Mouse (Mus musculus): ENCODE measurements around the gene Pbx1.

- TF ChIP-seq POLR2A (IDR thresholded peaks at IDR 0.05; ENCODE audit: control insufficient read depth in 1 of 2, insufficient read depth in 1 of 2, low read depth in 1 of 2, low read length in 2 of 2, poor library complexity in 1 of 2) (no peak), ZNF384 (IDR thresholded peaks at IDR 0.05; ENCODE audit: low read depth, low read length) (no peak), MAX (IDR thresholded peaks at IDR 0.05; ENCODE audit: low read length) (no peak), ZMIZ1 (IDR thresholded peaks at IDR 0.05; ENCODE audit: low read depth, low read length) (no peak)
Measured at GRCm38 (mm10) chr1:168283421-168283820, 148.6 kb downstream of the Pbx1 start.

All from MEL (cell line).